Mouse (Mus musculus): Measurements from ENCODE around the gene Hs6st3.

- TF ChIP-seq CTCF (conservative IDR thresholded peaks at IDR 0.05; ENCODE audit: insufficient read depth, insufficient read length, low read depth, low read length), result no peak
- TF ChIP-seq POLR2A (IDR thresholded peaks at IDR 0.05; ENCODE audit: low read depth, low read length), result no peak
Measured at GRCm38 (mm10) chr14:119250353-119250752, 112.2 kb downstream of the Hs6st3 start.

Data from kidney, adult 2 months (tissue).